Mouse (Mus musculus): ENCODE results near the gene Eras. TPM values are rescaled to one million over a fixed set of nuclear protein-coding genes. Genes with fewer than 3 reads are reported as not detected.
"Not testable (repeated sequence)": the region's sequence is repeated elsewhere in the genome, so short reads cannot be mapped to it uniquely, and the experiment has no call there.

The Eras gene
- total RNA-seq (2022) = not detected

DNA sequence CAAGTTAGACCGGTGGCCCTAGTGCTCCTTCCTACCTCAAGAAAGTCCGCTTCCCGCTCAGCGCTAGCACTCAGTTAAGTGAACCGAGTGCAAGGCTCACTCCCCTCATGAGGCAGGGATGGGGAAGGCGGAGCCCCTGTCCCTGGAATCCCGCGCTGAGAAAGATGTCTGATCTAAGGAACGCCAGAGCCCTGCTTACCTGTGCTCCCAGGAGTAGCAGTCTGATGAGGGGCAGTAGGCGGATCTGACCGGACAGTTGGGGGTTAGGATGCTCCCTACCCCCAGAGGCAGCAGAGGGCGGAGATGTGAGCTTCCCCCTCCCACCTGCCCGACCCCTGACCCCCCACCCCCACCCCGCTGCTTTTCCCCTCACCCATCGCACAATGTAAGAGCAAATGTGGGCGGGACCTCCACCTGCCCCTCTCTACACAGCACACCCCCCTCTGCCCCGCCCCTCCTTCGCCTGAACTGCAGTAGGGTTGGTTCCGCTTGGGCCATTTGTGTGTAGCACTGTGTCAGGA is at the start of gene Eras:
Eras (minus strand) TSS at position 338 of the 521 bp plus-strand sequence.
- DNase-seq (ENCODE audit: low spot score in 2 of 2) = no peak

DNA sequence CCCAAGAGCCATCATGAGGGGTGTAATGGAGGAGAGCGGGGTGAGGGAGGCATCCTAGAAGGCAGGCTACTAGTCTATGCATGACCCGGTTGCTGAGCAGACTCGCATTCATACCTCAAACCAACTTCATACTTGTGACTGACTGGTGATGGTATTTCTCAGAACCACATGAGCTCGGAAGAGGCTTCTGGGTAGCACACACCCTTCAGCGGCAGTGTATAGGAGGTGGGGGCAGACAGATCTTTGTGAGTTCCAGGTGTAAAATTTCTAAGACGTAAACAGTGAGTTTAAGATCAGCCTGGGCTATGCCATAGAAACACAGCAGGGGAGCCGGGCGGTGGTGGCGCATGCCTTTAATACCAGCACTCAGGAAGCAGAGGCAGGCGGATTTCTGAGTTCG is 49.5 kb upstream of the Eras start, which contains the start of gene Gata1:
Gata1 (minus strand) TSS at position 180 of the 400 bp plus-strand sequence.
- DNase-seq (ENCODE audit: low spot score in 2 of 2) = no peak

DNA sequence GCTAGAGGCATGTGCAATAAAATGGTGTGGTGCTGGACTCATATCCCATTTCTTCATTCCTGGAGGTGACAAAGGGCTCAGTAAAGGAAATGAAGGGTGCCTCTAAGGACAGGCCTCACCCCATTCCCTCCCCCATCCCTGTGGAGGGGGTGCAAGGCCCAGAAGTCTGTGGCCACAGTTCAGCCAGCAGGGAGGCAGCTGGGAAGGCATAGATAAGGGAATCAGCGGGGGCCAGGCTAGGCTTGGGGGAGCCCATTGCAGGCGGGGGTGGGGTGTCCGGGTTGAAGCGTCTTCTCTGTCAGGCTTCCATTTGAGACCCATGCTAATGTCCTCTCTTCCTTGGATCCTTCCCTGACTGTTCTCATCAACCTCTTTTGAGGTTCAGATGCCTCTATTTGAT is 42.9 kb upstream of the Eras start:
- DNase-seq (ENCODE audit: low spot score in 2 of 2) = no peak

DNA sequence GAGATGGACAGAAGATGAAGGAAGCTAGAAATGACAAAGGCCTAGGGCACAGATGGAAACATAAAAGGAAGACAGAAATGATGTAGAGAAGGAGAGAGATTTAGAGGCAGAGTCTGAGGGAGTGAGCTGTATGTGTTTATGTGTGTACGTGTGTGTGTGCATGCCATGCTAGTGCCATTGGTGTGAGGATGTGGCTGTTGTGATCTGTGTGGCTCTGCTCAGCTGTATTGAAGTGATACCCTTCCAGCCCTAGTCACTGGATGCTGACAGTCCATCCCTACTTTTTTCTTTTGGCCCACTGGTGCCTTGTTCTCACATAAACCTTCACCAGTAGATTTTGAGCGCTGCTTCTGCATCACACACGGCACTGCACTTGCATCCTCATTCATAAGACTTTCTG is 40.5 kb upstream of the Eras start:
- no peak for DNase-seq (ENCODE audit: low spot score in 2 of 2)

DNA sequence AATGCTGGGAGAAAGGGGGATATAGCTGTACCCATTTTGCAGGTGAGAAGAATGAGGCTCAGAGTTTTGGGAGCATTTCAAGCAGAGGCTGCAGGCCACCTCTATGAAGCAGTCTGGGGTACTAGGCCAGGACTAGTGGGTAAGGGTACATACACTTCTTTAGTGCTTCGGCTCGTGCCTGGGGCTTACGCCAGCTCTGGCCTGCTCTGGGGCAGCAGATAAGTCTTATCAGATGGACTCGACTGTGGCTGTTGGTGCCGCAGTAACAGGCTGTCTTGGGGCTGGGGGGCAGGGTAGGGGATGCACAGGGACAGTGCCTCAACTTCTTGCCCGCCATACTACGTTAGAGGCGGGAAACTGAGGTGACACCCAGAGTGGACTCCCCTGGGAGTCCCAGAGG is 39.8 kb upstream of the Eras start:
- DNase-seq (ENCODE audit: low spot score in 2 of 2) = no peak

DNA sequence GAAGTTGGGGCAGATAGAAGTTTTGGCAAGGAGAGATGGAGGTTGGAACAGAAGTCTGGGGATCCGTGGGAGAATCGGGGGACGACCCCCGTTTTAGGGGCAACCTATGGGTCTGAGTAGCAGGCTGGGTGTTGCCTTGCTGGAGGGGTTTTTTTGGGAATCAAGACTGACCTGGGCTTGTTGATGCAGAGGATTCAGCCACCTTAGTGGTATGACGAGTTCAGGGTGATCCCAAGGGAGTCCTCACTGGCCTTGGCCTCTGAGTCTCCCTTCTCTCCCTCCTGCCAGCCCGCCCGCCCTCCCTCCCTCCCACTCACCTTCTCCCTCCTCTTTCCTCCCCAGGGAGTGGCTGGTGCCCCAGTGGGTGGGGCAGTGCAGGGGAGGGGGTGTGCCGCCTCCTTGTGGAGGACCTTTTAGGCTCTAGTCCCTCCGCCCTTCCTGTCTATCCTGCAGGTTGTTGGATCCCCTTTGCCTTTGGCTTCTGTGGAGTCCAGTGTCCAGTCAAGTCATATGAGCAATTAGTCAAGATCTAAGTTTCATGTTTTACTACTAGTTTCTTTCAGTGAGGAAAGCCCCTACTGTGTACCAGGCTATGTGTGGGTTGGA is 39.3 kb upstream of the Eras start:
- no peak for DNase-seq (ENCODE audit: low spot score in 2 of 2)

DNA sequence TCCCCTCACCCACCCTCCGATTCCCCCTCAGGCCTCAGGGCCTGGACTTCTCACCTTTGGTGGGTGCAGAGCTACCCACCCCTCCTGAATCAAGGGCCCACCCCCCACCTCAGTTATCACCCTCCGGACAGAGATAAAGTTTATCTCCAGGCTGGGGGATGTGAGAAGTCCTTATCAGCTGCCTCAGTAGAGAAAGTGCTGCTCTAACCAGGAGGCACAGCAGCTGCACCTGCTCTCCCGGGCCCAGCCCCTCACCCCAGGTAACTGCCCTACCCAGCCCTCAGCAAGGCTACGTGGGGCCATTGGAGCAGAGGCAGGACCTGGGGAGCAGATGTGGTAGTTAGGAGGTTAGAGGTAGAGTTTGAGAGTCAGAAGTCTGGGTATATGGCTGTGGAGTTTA is 37.8 kb upstream of the Eras start:
- DNase-seq (ENCODE audit: low spot score in 2 of 2) = no peak

DNA sequence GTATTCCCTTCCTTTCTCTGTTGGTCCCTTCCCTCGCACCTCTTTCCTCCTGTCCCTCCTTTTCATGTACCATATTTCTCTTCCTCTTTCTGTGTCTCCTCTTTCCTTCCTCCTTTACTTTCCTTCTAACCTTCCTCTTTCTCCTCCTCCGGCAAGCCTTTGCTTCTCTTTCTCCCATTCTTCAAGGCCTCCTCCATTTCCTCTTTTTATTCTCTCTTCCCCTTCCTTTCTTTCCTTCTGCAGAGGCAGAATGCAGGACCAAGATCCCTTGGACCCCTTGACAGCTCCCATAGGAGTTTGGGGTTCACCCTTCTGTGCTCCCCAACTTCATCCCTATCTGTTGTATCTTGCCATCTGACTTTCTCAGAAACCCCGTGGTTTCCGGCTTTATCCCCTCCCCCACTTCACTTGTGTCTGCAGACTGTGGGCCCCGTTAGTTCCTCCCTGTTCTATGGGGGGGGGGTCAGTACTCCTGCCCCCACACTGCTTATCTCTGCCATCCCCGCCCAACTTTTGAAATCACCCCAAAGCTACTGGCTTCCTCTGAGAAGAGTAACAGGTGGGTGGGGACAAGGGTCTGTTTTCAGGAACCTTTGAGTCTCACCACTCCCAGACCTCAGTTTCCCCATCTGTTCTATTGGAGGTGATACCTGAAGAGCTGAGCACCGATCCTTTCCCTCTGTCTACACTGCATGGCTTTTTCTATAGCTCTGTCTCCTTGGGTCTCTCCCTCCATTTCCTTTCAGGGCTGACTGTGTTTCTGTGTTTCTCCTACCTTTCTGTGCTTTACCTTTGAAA is 35.6 kb upstream of the Eras start:
- no peak for DNase-seq (ENCODE audit: low spot score in 2 of 2)

DNA sequence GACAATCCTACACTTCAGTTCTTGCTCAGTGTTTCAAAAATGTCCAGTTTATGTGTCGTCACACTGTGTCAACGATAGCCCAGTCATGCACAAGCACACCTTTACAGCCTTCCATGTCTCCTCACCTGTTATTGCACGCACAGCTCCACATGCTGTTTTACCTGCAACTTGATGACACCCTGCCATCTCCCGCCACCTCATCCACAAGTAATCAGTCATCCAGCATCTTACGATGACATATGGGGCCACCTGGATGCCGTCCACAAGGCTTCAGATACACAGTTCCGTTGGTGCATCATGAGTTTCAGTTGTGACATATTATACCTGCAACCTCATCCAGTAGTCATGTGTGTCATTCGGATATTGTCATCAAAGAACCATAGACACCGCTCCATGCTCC is 30.5 kb upstream of the Eras start:
- no peak for DNase-seq (ENCODE audit: low spot score in 2 of 2)

DNA sequence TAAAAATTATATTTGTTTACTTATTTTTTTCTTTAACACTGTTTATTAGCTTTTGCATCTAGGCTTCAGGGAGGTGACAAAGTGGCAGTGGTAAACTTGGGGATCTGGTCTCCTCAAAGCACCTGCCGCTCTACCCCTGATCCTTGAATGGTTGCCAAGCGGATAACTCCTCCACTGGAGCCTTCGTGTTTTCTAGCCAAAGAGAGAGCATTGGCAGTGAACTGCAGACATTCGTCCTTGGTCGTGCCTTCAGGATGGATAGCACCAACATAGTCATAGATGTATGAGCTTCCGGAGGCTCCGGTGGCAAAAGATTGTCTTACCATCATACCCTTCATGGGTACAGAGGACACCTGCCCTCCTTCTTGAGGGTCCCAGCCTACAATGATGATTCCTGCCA is 21.7 kb upstream of the Eras start:
- no peak for DNase-seq (ENCODE audit: low spot score in 2 of 2)

DNA sequence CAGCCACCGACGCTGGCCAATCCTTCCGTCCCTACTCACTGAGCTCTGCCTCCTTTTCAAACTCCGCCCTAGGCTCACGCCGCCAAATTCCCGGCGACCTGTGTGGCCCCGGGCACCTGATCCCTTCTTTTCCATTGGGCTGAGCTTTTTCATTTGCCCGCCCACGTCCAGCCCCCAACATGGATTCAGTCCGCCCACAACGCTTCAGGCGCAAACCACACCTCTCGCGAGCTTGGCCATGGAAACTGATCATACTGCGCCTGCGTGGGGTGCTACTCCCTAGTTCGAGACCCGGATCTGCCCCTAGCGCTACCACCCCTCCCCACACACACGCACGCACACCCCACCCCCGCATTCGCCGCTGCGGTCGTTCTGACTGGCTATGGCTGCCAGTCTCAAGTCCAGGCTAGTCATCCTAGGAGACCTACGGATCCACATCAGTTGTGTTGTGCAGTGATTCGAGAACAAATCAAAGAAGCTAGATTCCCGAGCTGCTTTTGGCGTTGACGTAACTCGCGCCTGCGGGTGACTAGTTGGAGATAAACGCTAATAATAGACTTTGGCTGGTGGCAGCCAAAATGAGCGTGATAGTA is 19.6 kb upstream of the Eras start:
- DNase-seq (ENCODE audit: low spot score in 2 of 2) = peak; percentile 76 to 97

DNA sequence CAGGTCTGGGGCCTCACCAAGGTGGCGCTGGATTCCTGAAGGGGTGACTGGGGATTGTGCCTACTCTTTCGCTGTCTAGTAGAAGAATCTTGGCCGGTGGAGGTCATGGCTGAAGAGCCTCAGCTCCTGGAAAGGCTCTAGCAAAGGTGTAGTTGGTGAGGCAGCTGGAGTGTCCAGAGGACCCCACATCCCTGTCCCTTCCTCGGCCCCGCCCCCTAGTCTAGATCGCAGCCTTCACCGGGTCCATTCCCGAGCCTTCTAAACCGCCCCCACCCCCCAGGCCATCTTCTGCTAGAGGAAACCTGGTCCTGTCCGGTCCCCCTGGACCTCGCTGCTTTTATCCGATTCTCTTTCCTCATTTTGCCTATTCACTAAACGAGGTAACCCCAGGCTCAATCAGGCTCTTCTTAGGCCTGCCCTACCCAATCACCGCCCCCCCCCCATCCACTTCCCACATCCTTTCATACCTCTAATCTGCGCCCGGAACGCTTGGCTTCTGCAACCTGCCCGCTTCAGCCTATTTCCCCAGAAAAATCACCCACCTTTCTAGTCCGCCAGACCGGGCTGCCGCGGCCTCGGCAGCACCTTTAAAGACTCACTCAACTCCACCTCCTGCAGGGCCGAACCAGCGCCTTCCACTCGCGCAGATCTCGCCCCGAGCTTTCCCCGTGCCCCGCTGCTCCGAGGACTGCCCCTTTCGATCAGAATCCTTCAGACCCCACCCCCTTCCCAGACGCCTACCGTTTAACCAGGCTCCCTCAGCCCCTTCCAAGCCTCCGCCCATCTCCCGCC is 18.9 kb upstream of the Eras start, which contains the start of gene Hdac6:
Hdac6 (minus strand) TSS at position 782 of the 792 bp plus-strand sequence.
- DNase-seq (ENCODE audit: low spot score in 2 of 2) = no peak

DNA sequence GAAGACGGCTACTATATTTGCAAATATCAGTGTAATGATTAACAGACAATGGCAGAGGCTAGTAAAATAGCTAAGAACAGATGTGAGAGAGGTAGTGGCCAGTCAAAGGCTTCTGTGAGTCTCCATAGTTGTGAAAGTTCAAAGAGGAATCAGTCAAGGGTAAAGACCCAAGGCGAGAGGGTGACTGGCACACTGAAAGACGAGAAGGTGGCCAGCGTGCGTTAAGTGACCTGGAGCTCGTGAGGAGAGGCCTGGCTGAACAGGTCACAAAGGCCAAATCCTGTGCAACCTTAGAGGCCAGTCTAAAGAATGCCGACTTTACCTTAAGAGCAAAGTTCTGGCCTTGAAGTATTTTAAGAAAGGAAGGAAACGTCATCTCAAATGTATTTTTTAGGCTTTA is 17.2 kb upstream of the Eras start:
- no peak for DNase-seq (ENCODE audit: low spot score in 2 of 2)

DNA sequence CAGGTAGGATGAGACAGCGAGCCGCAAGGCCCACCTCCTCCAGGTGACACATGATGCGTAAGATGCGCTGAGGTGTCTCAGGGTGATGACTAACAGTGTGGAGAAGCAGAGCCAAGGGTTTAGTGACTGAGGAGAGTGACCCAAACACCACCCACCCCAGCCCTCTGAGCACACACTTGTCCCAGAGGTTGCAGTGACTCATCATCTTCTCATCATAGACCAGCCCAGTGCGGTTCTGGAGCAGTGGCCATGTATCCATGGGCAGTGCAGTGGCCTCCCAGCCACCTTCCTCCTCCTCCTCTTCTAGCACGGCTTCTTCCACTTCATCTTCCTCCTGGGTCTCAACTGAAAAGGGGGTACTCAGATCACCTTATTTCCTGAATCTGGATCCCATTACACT is 9.3 kb upstream of the Eras start:
- no peak for DNase-seq (ENCODE audit: low spot score in 2 of 2)

DNA sequence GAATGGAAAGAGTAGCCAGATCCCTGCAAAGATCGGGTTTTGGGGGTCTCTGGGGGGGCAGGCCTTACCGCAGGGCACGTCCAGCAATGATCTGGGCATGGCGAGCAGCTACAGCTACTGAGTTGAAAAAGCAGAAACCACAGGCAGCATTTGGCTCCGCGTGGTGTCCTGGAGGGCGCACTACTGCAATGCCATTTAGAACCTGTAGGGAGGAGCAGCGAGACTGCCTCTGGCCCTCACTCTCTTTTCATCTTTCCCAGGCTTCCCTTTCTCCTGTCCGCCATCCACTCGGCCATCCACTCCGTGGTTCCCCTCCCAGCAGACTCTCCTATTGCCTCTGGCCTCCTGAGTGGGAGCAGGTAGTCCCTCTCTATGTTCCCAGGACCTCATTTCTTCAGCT is 8.5 kb upstream of the Eras start:
- DNase-seq (ENCODE audit: low spot score in 2 of 2) = no peak

DNA sequence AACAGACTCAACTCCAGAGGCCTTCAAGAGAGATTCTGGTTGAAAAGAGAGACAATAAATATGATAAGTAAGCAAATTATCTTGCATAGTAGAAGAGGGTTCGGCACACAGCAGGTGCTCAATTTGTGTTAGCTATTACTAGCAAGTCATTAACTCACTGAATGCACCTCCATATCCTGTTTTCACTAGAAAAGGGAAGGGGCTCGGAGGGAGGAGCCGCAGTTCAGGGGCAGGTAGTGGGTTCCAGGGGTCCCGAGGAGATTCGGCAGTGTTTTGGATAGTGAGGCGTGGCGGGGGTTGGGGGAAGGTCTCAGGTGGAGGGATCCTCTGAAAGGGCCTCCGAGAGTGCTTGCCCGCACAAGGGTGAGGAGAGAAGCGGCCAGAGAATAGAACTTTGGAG is 1.3 kb downstream of the Eras start:
- DNase-seq (ENCODE audit: low spot score in 2 of 2) = no peak

DNA sequence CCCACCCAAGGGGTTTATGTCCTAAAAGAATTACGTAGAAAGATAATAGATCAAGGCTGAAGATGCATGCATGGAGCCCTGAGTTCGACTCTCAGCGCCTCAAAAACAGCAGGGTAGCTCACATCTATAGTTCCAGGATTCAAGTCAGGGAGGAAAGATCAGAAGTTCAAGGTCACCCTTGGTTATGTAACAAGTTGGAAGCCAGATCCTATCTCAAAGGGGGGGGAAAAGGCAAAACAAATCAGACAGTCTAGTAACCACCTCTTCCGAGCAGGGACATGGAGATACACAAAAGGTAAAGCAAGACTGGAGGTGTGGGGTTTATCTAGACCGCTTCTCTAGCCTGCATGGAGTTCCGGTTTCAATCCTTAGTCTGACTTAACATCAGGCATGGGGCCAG is 2.1 kb downstream of the Eras start:
- no peak for DNase-seq (ENCODE audit: low spot score in 2 of 2)

DNA sequence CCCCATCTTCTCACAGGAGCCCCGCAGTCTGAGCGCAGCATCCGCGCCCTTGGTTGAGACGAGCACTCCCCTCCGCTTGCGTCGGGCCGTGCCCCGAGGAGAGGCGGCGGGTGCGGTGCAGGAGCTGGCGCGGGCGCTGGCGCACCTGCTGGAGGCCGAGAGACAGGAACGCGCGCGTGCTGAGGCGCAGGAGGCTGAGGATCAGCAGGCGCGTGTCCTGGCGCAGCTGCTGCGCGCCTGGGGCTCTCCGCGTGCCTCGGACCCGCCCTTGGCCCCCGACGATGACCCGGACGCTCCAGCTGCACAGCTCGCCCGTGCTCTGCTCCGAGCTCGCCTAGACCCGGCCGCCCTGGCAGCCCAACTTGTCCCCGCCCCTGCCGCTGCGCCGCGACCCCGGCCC is 6.4 kb downstream of the Eras start:
- DNase-seq (ENCODE audit: low spot score in 2 of 2) = no peak

DNA sequence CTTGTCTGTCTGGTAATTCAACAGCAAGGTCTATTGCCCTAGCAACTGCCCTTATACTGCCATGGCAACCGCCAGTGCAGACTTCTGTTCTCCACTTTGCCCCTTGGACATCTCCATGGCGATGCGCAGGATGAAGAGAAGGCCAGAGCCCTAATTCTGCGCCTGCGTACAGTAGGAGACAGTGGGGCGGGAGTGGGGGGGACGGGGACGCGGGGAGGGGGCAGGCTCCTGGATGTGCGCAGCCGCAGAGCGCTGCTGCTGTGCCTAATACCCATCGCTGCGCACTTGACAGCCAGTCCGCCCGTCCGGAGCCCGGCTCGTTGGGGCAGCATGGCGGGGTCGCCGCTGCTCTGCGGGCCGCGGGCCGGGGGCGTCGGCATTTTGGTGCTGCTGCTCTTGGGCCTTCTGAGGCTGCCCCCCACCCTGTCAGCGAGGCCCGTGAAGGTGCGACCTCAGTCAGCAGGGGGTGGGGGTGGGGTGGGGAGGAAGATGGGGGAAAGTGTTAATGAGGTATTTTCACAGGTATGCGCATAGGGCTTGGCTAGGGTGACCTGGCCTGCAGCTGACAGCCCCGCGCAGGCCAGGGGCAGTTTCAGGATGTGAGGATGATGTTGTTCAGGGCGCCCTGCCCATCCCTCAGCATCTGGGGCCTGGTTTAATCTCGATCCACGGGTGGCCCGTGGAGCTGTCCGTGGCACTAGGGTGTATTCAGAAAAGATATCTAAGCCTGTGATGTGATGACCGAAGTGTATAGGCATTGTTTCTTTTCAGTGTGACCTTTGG is 8.6 kb downstream of the Eras start, which contains the start of gene Pcsk1n:
Pcsk1n (plus strand) TSS at position 222 of the 783 bp plus-strand sequence.
- DNase-seq (ENCODE audit: low spot score in 2 of 2) = peak in 1 of 2 experiments; percentile 36

DNA sequence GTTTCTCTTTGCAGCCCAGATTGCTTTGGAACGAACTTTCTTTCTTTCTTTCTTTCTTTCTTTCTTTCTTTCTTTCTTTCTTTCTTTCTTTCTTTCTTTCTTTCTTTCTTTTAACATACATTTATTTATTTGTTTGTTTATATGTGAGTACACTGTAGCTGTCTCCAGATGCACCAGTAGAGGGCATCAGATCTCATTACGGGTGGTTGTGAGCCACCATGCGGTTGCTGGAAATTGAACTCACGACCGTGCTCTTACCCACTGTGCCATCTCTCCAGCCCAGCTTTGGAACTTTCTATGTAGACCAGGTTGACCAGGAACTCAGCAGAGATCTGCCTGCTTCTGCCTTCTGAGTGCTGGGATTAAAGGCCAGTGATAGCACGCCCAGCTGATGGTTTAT is 10.4 kb downstream of the Eras start:
- DNase-seq (ENCODE audit: low spot score in 2 of 2) = not testable (repeated sequence)

DNA sequence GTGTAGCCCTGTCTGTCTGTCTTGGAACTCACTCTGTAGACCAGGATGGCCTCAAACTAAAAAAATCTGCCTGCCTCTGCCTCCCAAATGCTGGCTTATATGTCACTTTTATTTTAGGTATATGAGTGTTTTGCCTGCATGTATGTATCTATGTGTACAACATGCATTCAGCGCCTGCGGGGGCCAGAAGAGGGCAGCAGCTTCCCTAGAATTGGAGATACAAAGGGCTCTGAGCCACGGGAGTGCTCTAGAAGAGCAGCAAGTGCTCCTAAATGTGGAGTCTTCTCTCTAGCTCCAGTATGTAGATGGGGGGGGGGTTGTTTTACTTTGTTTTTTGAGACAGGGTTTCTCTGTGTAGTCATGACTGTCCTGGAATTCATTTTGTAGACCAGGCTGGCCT is 12.7 kb downstream of the Eras start:
- not testable (repeated sequence) for DNase-seq (ENCODE audit: low spot score in 2 of 2)

Measured in left cerebral cortex, adult 8-10 months (tissue).